Mouse (Mus musculus): ENCODE results near the gene Bicdl1. TPM values are rescaled to one million over a fixed set of nuclear protein-coding genes. Genes with fewer than 3 reads are reported as not detected.
A peak's percentile ranks its signal among the peaks of the same experiment; 100 is the strongest.

The Bicdl1 gene
- polyA plus RNA-seq, 1 experiment = 18.0 TPM

DNA sequence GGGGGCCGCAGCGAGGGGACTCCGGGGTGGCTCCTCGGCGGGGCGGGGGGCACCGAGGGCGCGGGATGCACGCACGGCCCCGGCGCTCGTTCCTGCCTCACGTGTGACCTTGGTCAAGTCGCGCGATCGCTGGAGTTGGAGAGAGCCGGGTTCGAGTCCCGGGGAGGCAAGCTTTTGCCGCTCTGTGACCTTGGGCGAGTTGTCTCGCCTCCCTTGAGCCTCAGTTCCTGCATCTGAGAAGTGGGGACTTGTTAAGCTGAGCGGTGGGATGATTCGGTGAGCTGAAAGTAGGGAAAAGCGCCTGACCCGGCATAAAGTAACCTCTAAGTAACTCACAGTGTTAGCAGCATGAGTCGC, 99.1 kb downstream of the Bicdl1 start:
- peaks cover 30% of the 10 kb centered on the region for H3K4me1 ChIP-seq (ENCODE audit: control insufficient read depth, insufficient read depth, insufficient read length)
- no peak for TF ChIP-seq POLR2A (IDR thresholded peaks at IDR 0.05; ENCODE audit: low read depth, low read length)
- TF ChIP-seq CTCF (IDR thresholded peaks at IDR 0.05; ENCODE audit: extremely low read depth, insufficient read depth, insufficient read length, insufficient replicate concordance) = no peak
- peak in 1 of 2 experiments; percentile 30 for DNase-seq (ENCODE audit: low read depth in 1 of 2, low spot score in 2 of 2)

DNA sequence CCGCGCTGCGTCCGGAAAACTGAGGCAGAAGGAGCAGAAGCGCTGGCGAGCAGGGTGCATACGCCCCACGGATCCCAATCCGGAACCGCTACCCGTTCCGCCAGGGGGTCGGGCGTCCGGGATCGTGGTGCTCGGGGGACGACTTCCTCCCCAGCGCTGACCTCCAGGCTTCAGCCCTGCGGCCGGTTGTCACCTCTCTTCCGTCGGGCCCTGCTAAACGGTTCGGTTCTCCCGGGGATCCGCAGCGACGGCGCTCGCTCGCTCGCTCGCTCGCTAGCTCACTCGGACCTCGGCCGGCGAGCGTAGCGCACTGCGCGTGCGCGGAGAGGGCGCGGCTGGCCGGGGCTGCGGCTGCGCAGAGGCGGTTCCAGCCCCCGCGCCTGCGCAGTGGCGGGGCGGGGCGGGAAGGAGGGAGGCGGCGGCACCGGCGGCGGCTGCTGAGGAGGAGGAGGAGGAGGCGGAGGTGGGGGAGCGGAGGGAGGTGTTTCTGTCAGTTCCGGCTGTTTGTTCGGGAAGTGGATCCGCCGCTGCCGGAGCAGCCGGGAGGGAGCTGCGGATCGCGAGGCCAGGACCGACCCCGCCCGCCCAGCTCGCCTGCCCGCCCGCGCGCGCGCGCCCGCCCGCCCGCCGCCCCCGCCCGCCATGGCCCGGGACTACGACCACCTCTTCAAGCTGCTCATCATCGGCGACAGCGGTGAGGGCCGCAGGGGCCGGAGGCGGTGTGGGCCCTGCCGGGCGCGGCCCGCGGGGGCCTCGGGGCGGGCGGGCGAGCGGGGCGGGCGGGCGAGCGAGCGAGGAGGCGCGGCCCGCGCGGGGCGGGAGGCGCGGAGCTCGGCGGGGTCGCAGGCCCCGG, 99.7 kb downstream of the Bicdl1 start, which contains the start of gene Rab35:
Rab35 (plus strand) TSS at position 404 of the 853 bp plus-strand sequence.
- H3K4me3 ChIP-seq (ENCODE audit: extremely low read depth, insufficient read depth, insufficient read length) = peak within 1 kb of the TSS; percentile 88
- WGBS = under 1% methylated on average over 66 of the region's 125 CpGs
- H3K27me3 ChIP-seq (ENCODE audit: control insufficient read depth, insufficient read depth, low read length) = no peaks in the 10 kb centered on the region
- peaks cover 30% of the 10 kb centered on the region for H3K4me1 ChIP-seq (ENCODE audit: control insufficient read depth, insufficient read depth, insufficient read length)
- H3K36me3 ChIP-seq (ENCODE audit: control insufficient read depth, insufficient read depth, low read length) = no peaks in the 10 kb centered on the region
- DNase-seq (ENCODE audit: low read depth in 1 of 2, low spot score in 2 of 2) = peak; percentile 67 to 93
- TF ChIP-seq CTCF (IDR thresholded peaks at IDR 0.05; ENCODE audit: extremely low read depth, insufficient read depth, insufficient read length, insufficient replicate concordance) (no peak), POLR2A (IDR thresholded peaks at IDR 0.05; ENCODE audit: low read depth, low read length) (peak; percentile 81)
- H3K27ac ChIP-seq (ENCODE audit: insufficient read depth, low read length) = peak within 1 kb of the TSS; percentile 86

More for the DNA sequence above, 99.1 kb downstream of the Bicdl1 start:
- Histone ChIP-seq H3K27ac (ENCODE audit: insufficient read depth, low read length) (peak overlapping the region; percentile 28; the same call in 1 of the 2 replicates), H3K27me3 (ENCODE audit: control insufficient read depth, insufficient read depth, low read length) (no peaks in the 10 kb centered on the region), H3K36me3 (ENCODE audit: control insufficient read depth, insufficient read depth, low read length) (no peaks in the 10 kb centered on the region), H3K4me3 (ENCODE audit: extremely low read depth, insufficient read depth, insufficient read length) (peak overlapping the region; percentile 88)
- 2% methylated on average over 25 of the region's 30 CpGs for WGBS

DNA sequence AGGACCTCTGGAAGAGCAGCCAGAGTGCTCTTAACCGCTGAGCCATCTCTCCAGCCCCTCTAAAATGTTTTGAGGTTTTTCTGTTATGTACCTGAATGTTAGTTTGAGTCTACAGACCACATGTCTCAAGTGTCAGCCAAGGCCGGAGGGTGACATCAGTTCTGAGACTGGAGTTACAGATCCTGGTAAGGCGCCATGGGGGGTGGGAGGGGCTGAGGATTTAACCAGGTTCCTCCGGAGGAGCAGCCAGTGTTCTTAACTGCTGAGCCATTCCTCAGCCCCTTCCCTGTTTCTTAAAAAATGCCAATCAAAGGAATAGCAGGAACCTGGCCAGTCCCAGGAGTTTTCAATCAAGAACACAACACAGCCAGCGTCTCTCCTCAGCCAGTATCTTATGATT, 101.1 kb downstream of the Bicdl1 start:
- 90% methylated on average over 5 of the region's 5 CpGs for WGBS
- no peak for DNase-seq (ENCODE audit: low read depth in 1 of 2, low spot score in 2 of 2)
- no peaks in the 10 kb centered on the region for H3K27me3 ChIP-seq (ENCODE audit: control insufficient read depth, insufficient read depth, low read length)
- H3K27ac ChIP-seq (ENCODE audit: insufficient read depth, low read length) = no peak overlapping the region
- TF ChIP-seq POLR2A (IDR thresholded peaks at IDR 0.05; ENCODE audit: low read depth, low read length) (no peak), CTCF (IDR thresholded peaks at IDR 0.05; ENCODE audit: extremely low read depth, insufficient read depth, insufficient read length, insufficient replicate concordance) (no peak)
- H3K4me1 ChIP-seq (ENCODE audit: control insufficient read depth, insufficient read depth, insufficient read length) = peaks cover 28% of the 10 kb centered on the region
- no peaks in the 10 kb centered on the region for H3K36me3 ChIP-seq (ENCODE audit: control insufficient read depth, insufficient read depth, low read length)
- H3K4me3 ChIP-seq (ENCODE audit: extremely low read depth, insufficient read depth, insufficient read length) = no peak overlapping the region

DNA sequence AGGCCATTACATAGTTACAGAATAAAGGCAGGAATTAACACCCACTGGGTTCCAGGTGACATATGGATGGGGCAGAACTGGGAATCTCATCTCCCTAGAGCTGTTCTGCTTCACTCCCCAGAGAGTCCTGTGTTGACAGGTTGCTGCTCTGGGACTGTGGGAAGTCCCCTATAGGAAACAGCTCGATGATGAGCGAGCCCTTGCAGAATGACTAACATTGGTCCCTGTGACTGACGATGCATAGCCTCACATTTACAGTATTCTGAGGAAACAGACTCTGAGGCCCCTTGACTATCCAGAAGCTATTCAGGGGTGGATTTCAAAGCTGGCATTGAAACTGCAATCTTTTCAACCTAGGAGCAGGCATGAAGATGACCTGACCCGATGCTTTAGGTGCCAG, 101.7 kb downstream of the Bicdl1 start:
- H3K36me3 ChIP-seq (ENCODE audit: control insufficient read depth, insufficient read depth, low read length) = no peaks in the 10 kb centered on the region
- DNase-seq (ENCODE audit: low read depth in 1 of 2, low spot score in 2 of 2) = no peak
- H3K4me1 ChIP-seq (ENCODE audit: control insufficient read depth, insufficient read depth, insufficient read length) = peaks cover 23% of the 10 kb centered on the region
- H3K27ac ChIP-seq (ENCODE audit: insufficient read depth, low read length) = no peak overlapping the region
- H3K27me3 ChIP-seq (ENCODE audit: control insufficient read depth, insufficient read depth, low read length) = no peaks in the 10 kb centered on the region
- no peak overlapping the region for H3K4me3 ChIP-seq (ENCODE audit: extremely low read depth, insufficient read depth, insufficient read length)
- no peak for TF ChIP-seq CTCF (IDR thresholded peaks at IDR 0.05; ENCODE audit: extremely low read depth, insufficient read depth, insufficient read length, insufficient replicate concordance)
- no peak for TF ChIP-seq POLR2A (IDR thresholded peaks at IDR 0.05; ENCODE audit: low read depth, low read length)
- WGBS = 72% methylated on average over 4 of the region's 4 CpGs

DNA sequence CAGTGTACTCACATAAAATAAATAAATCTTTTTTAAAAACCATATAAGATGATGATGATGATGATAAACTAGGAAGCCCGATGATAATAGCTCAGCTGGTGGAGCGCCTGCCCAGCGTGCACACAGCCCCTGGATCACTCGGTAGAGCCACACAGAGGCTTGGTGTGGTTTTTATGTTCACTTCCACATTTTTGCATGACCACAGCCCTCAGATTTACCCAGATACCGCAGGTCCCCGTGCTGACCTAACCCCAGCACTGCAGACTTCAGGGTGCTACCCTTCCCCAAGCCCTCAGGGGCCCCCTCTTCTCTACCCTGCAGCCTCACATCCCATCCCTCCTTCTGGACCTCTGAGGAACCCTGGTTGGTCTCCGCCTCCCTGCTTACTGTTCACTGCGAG, 103.3 kb downstream of the Bicdl1 start:
- TF ChIP-seq CTCF (IDR thresholded peaks at IDR 0.05; ENCODE audit: extremely low read depth, insufficient read depth, insufficient read length, insufficient replicate concordance) (no peak), POLR2A (IDR thresholded peaks at IDR 0.05; ENCODE audit: low read depth, low read length) (no peak)
- peaks cover 19% of the 10 kb centered on the region for H3K4me1 ChIP-seq (ENCODE audit: control insufficient read depth, insufficient read depth, insufficient read length)
- no peaks in the 10 kb centered on the region for H3K36me3 ChIP-seq (ENCODE audit: control insufficient read depth, insufficient read depth, low read length)
- no peak overlapping the region for H3K27ac ChIP-seq (ENCODE audit: insufficient read depth, low read length)
- DNase-seq (ENCODE audit: low read depth in 1 of 2, low spot score in 2 of 2) = no peak
- H3K4me3 ChIP-seq (ENCODE audit: extremely low read depth, insufficient read depth, insufficient read length) = no peak overlapping the region
- no peaks in the 10 kb centered on the region for H3K27me3 ChIP-seq (ENCODE audit: control insufficient read depth, insufficient read depth, low read length)
- 15% methylated on average over 8 of the region's 8 CpGs for WGBS

DNA sequence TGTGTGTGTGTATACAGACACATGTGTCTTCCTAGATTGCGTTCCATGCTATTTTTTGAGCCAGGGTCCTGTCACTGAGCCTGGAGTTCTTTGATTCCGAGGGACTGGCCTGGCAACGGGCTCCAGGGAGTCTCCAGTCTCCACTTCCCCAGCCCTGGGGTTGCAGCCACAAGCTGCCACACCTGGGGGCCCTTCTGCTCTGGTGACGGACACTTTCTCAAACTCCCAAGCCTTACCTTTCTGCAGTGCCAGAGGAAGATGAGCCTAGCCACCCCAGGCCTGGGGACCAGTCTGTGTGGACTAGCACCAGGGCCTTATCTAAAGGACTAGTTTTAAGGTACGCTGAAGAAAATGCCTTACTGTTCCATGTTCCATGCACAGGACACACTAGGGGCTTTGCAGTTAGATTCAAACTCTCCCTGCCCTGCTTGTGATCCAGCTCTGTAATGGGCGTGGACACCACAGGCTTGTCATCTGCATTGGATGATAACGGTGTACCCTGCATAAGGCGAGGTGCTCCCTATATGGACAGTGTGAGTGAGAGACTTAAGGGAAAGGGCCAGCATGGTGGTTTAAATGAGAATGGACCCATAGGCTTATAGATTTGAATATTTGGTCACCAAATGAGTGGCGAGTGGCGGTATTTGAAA, 105.1 kb downstream of the Bicdl1 start:
- no peak for DNase-seq (ENCODE audit: low read depth in 1 of 2, low spot score in 2 of 2)
- Histone ChIP-seq H3K4me3 (ENCODE audit: extremely low read depth, insufficient read depth, insufficient read length) (no peak overlapping the region), H3K27ac (ENCODE audit: insufficient read depth, low read length) (no peak overlapping the region; the same call in 1 of the 2 replicates), H3K36me3 (ENCODE audit: control insufficient read depth, insufficient read depth, low read length) (peaks cover 6% of the 10 kb centered on the region), H3K27me3 (ENCODE audit: control insufficient read depth, insufficient read depth, low read length) (no peaks in the 10 kb centered on the region), H3K4me1 (ENCODE audit: control insufficient read depth, insufficient read depth, insufficient read length) (peaks cover 15% of the 10 kb centered on the region)
- TF ChIP-seq POLR2A (IDR thresholded peaks at IDR 0.05; ENCODE audit: low read depth, low read length) (no peak), CTCF (IDR thresholded peaks at IDR 0.05; ENCODE audit: extremely low read depth, insufficient read depth, insufficient read length, insufficient replicate concordance) (no peak)
- 90% methylated on average over 10 of the region's 10 CpGs for WGBS

All from spleen, adult 2 months (tissue).